Comparison of ENCODE assay signal across 8 mouse cellular contexts in the genomic region with DNA sequence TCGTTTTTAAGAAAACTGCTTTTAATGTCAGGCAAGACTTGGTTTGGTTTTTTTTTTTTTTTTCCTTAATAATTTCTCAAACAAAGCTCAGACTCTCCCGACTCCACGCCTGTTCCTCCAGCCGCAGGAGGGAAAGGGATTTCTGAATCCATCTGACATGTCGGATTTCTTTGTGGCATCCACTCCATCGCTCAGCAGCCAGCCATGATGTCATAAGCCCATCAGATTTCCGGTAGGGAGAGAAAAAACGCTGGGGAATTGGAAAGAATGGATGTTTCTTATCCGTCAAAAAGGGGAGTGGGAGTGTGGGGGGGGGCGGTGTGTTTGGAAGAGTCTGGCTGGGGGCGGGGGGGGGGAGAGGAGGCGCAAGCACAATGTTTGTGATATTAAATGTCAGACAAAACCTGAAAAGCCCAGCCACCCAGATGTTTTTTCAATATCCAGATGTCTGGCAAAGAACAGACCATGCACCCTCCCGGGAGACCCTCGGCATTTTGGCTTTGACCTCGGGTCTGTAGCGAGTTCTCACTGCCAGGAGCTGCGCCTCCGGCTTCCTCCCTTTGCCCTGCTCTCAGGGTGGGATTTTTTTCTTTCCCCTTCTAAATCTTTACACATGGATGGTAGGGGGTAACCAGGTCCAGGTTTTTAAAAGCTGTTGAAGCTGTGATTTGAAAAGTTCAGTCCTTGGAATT. TPM values are rescaled to one million over a fixed set of nuclear protein-coding genes. Genes with fewer than 3 reads are reported as not detected.
A peak's percentile ranks its signal among the peaks of the same experiment; 100 is the strongest.
DNase-seq lines count a peak whose midpoint lies in the region; ATAC-seq lines count a peak whose summit lies in the region.

No protein-coding gene starts in this region.

- H3K27ac ChIP-seq in forebrain, embryonic 10.5 days, result peak overlapping the region; percentile 84
- no peak overlapping the region for H3K27ac ChIP-seq in heart, embryonic 16.5 days (ENCODE audit: low read length)
- H3K27ac ChIP-seq in midbrain, embryonic 12.5 days (replicated peaks), result peak overlapping the region; percentile 88

- H3K4me1 ChIP-seq in forebrain, embryonic 10.5 days, result peaks cover 74% of the 10 kb centered on the region
- H3K4me1 ChIP-seq in heart, embryonic 16.5 days (ENCODE audit: control insufficient read depth, insufficient read depth, low read length), result peaks cover 12% of the 10 kb centered on the region; the same call in 1 of the 2 replicates
- H3K4me1 ChIP-seq in midbrain, embryonic 12.5 days, result peaks cover 66% of the 10 kb centered on the region

- ATAC-seq in heart, embryonic 16.5 days (replicated peaks; ENCODE audit: extremely low read depth, insufficient read depth, low FRiP score), result no peak
- ATAC-seq in midbrain, embryonic 12.5 days (ENCODE audit: low FRiP score, low read depth), result no peak

- peak overlapping the region; percentile 39 for H3K4me3 ChIP-seq in forebrain, embryonic 10.5 days
- no peak overlapping the region for H3K4me3 ChIP-seq in heart, embryonic 16.5 days (ENCODE audit: low read length)
- H3K4me3 ChIP-seq in midbrain, embryonic 12.5 days, result peak overlapping the region; percentile 17

- H3K9me3 ChIP-seq in forebrain, embryonic 10.5 days, result no peaks in the 10 kb centered on the region
- H3K9me3 ChIP-seq in heart, embryonic 16.5 days (replicated peaks; ENCODE audit: control insufficient read depth, low read length), result no peaks in the 10 kb centered on the region
- H3K9me3 ChIP-seq in midbrain, embryonic 12.5 days, result no peaks in the 10 kb centered on the region

- 8% methylated on average over 18 of the region's 18 CpGs for WGBS in forebrain, embryonic 10.5 days
- 29% methylated on average over 17 of the region's 18 CpGs for WGBS in heart, embryonic 16.5 days
- WGBS in midbrain, embryonic 12.5 days, result 3% methylated on average over 16 of the region's 18 CpGs

- H3K36me3 ChIP-seq in forebrain, embryonic 10.5 days (replicated peaks), result no peaks in the 10 kb centered on the region
- no peaks in the 10 kb centered on the region for H3K36me3 ChIP-seq in heart, embryonic 16.5 days (ENCODE audit: control insufficient read depth, insufficient read depth)
- no peaks in the 10 kb centered on the region for H3K36me3 ChIP-seq in midbrain, embryonic 12.5 days

- H3K9ac ChIP-seq in heart, embryonic 16.5 days (ENCODE audit: low read length), result no peak overlapping the region
- H3K9ac ChIP-seq in midbrain, embryonic 12.5 days (replicated peaks), result peak overlapping the region; percentile 45

- peak overlapping the region; percentile 15; the same call in 1 of the 2 replicates for H3K4me2 ChIP-seq in heart, embryonic 16.5 days (ENCODE audit: low read depth, low read length)
- peak overlapping the region; percentile 47 for H3K4me2 ChIP-seq in midbrain, embryonic 12.5 days (replicated peaks)

- peak; percentile 65 to 68 for DNase-seq in cerebellum, postnatal 10 days
- no peak for DNase-seq in cerebellum, adult 11-12 months
- no peak for DNase-seq in forebrain, embryonic 10.5 days (ENCODE audit: extremely low spot score, low spot score)
- DNase-seq in adrenal gland, postnatal 10 days, result no peak
- DNase-seq in right cerebral cortex, adult 18-20 months, result no peak
- DNase-seq in thymus, adult 18-20 months, result no peak

- H3K27me3 ChIP-seq in forebrain, embryonic 10.5 days (ENCODE audit: poor library complexity, severe bottlenecking), result peaks cover 83% of the 10 kb centered on the region
- H3K27me3 ChIP-seq in heart, embryonic 16.5 days (ENCODE audit: control insufficient read depth, insufficient read depth, low read length), result peaks cover 17% of the 10 kb centered on the region
- peaks cover 43% of the 10 kb centered on the region for H3K27me3 ChIP-seq in midbrain, embryonic 12.5 days

RNA-seq across cellular contexts. Expression of a gene that starts 4.8 kb away (rescaled TPM):
- 6.5 and 7.1 TPM in 2 replicates for polyA plus RNA-seq in forebrain, embryonic 10.5 days (2016; fragmentation: Nextera tagmentation; extraction: Ambion mirVana)
- polyA plus RNA-seq in heart, embryonic 16.5 days (2015; fragmentation: Nextera tagmentation; extraction: Ambion mirVana), result 4.0 and 4.4 TPM in 2 replicates
- 13.7 TPM in 2 replicates for polyA plus RNA-seq in midbrain, embryonic 12.5 days (2016; fragmentation: Nextera tagmentation; extraction: Ambion mirVana)
- 10 to 100 TPM; 70.8 to 71.5 TPM for total RNA-seq in adrenal gland, postnatal 10 days (2021)

RNA-seq across cellular contexts. Expression of a gene that starts 50.2 kb away (rescaled TPM):
- polyA plus RNA-seq in forebrain, embryonic 10.5 days (2016; fragmentation: Nextera tagmentation; extraction: Ambion mirVana), result 1.6 and 2.3 TPM in 2 replicates
- 2.3 and 3.2 TPM in 2 replicates for polyA plus RNA-seq in heart, embryonic 16.5 days (2015; fragmentation: Nextera tagmentation; extraction: Ambion mirVana)
- 3.3 and 4.2 TPM in 2 replicates for polyA plus RNA-seq in midbrain, embryonic 12.5 days (2016; fragmentation: Nextera tagmentation; extraction: Ambion mirVana)
- 1 to 10 TPM; 3.2 to 4.5 TPM for total RNA-seq in adrenal gland, postnatal 10 days (2021)

Comparison
In these comparisons a context has a peak if more than half of its experiments do, and no peak if none do; other contexts are left out.
1. DNase-seq: peak in cerebellum, postnatal 10 days (2 of 2); none in cerebellum, adult 11-12 months (single experiment), forebrain, embryonic 10.5 days (single experiment), adrenal gland, postnatal 10 days (single experiment), right cerebral cortex, adult 18-20 months (single experiment) and thymus, adult 18-20 months (0 of 2).